Mouse (Mus musculus) kidney, postnatal 0 days (tissue): Measurements from ENCODE around the gene Fam50a. TPM values are rescaled to one million over a fixed set of nuclear protein-coding genes. Genes with fewer than 3 reads are reported as not detected.

Source experiments
- ATAC-seq: fragments of 200-750 bp; cut with Nextera tagmentation; replicated peaks from 2 replicates; pipeline ENCODE4 v1.8.0; 2017; ENCODE audit warnings: low read depth, moderate number of reproducible peaks, moderate TSS enrichment, moderate library complexity; ENCODE audit not compliant: low FRiP score
- DNase-seq: peaks from one replicate; pipeline ENCODE4 v3.0.0-alpha.2; 2016; ENCODE audit warnings: low spot score
- H3K27ac ChIP-seq: fragments of 300-500 bp; sonication (generic); 2 replicates; pipeline ENCODE4 v1.5.1; 2014; ENCODE audit warnings: mild to moderate bottlenecking
- H3K27me3 ChIP-seq: fragments of 300-500 bp; sonication (generic); 2 replicates; pipeline ENCODE4 v1.6.1; 2014; ENCODE audit warnings: low read length, mixed read lengths; ENCODE audit not compliant: insufficient read depth
- H3K36me3 ChIP-seq: fragments of 300-500 bp; sonication (generic); 2 replicates; pipeline ENCODE4 v1.6.1; 2014; ENCODE audit warnings: low read length, mixed read lengths; ENCODE audit not compliant: insufficient read depth
- H3K4me1 ChIP-seq: fragments of 300-500 bp; sonication (generic); replicated peaks from 2 replicates; pipeline ENCODE4 v1.6.1; 2014; ENCODE audit warnings: antibody characterized with exemption, low read length, mixed read lengths; ENCODE audit not compliant: insufficient read depth
- H3K4me2 ChIP-seq: fragments of 300-500 bp; sonication (generic); 2 replicates; pipeline ENCODE4 v1.6.1; 2014; ENCODE audit warnings: mild to moderate bottlenecking, low read length, moderate library complexity, mixed read lengths
- H3K4me3 ChIP-seq: fragments of 300-500 bp; sonication (generic); replicated peaks from 2 replicates; pipeline ENCODE4 v1.5.1; 2014; ENCODE audit warnings: low read depth, low read length
- H3K9ac ChIP-seq: fragments of 300-500 bp; sonication (generic); 2 replicates; pipeline ENCODE4 v1.6.1; 2014; ENCODE audit warnings: low read depth, low read length
- H3K9me3 ChIP-seq: fragments of 300-500 bp; sonication (generic); replicated peaks from 2 replicates; pipeline ENCODE4 v1.6.1; 2016; ENCODE audit warnings: low read length, inconsistent platforms, mixed read lengths
- CTCF ChIP-seq: IDR thresholded peaks from 2 replicates; pipeline ENCODE4 v1.5.1; 2016; ENCODE audit warnings: antibody characterized with exemption, low read depth, mild to moderate bottlenecking, moderate library complexity
- whole genome bisulfite sequencing: fragments of 180-500 bp; shearing (Covaris S2); extraction: QIAGEN DNeasy Blood & Tissue Kit; methylation state at CpG from one replicate; pipeline ENCODE4 v1.1.7; 2014; 5-methylcytosine and 5-hydroxymethylcytosine counted together
- microRNA-seq: library from miRNA; unstranded; fragments of <30 nt; microRNA quantifications from one replicate; pipeline ENCODE4, GENCODE M21; 2016
- polyA plus RNA-seq: library from polyadenylated mRNA; unstranded; fragments of >200 nt; fragmentation: Nextera tagmentation; extraction: Ambion mirVana; gene quantifications from 2 replicates; pipeline ENCODE4 v1.2.1, GENCODE M21; 2015

Fam50a gene
- polyA plus RNA-seq, 1 experiment from 2014 or later = 49.6 TPM

GRCm38 (mm10) chrX:74367512-74367911 lies 54.7 kb downstream of the Fam50a start:
- peak overlapping the region; percentile 67 for H3K4me2 ChIP-seq
- DNase-seq (no peak), ATAC-seq (no peak)
- 0 out of 2 replicates have a peak overlapping the region, but pooled peaks have one; percentile 66 for H3K9ac ChIP-seq
- no peak for TF ChIP-seq CTCF
- no peaks in the 10 kb centered on the region for H3K4me1 ChIP-seq
- H3K36me3 ChIP-seq = no peaks in the 10 kb centered on the region
- peak overlapping the region; percentile 71; the same call in 1 of the 2 replicates for H3K27ac ChIP-seq
- H3K9me3 ChIP-seq = no peaks in the 10 kb centered on the region
- 68% methylated on average over 10 of the region's 10 CpGs for WGBS
- peak overlapping the region; percentile 49 for H3K4me3 ChIP-seq
- no peaks in the 10 kb centered on the region for H3K27me3 ChIP-seq

- Histone ChIP-seq H3K36me3 (no peaks in the 10 kb centered on the region), H3K4me2 (peak overlapping the region; percentile 67), H3K27me3 (no peaks in the 10 kb centered on the region), H3K4me1 (no peaks in the 10 kb centered on the region), H3K4me3 (peak overlapping the region; percentile 49), H3K9ac (peak overlapping the region; percentile 66), H3K9me3 (no peaks in the 10 kb centered on the region), H3K27ac (peak overlapping the region; percentile 71)
- peak; percentile 84 for ATAC-seq
- peak; percentile 73 for DNase-seq
- peak; percentile 29; the same call in 1 of the 2 replicates for TF ChIP-seq CTCF
- 25% methylated on average over 49 of the region's 49 CpGs for WGBS
These were observed 55.5 kb downstream of the Fam50a start for GRCm38 (mm10) chrX:74368209-74368909.

Small RNAs within 50 kb of the gene (microRNA-seq; reads per million reads assigned to microRNA genes)
- gene Mir7091 = not detected
- 0.60 reads per million for gene Mir7092

Other genes starting within 250 kb of the Fam50a start
- not detected in 2 replicates for gene Opn1mw, start 185.6 kb upstream of the Fam50a start, polyA plus RNA-seq
- 9.3 and 9.4 TPM in 2 replicates for gene Mecp2, start 177.7 kb upstream of the Fam50a start, polyA plus RNA-seq
- gene Tex28, start 145.2 kb upstream of the Fam50a start, polyA plus RNA-seq = not detected in 2 replicates
- gene Tktl1, start 135.8 kb upstream of the Fam50a start, polyA plus RNA-seq = not detected in 2 replicates
- gene Flna, start 63.2 kb upstream of the Fam50a start, polyA plus RNA-seq = 185 and 206 TPM in 2 replicates
- 19.1 and 20.2 TPM in 2 replicates for gene Emd, start 58.3 kb upstream of the Fam50a start, polyA plus RNA-seq
- 860 and 883 TPM in 2 replicates for gene Rpl10, start 42.2 kb upstream of the Fam50a start, polyA plus RNA-seq
- gene Taz, start 31.1 kb upstream of the Fam50a start, polyA plus RNA-seq = 90.2 and 91.1 TPM in 2 replicates
- gene Dnase1l1, start 30.7 kb upstream of the Fam50a start, polyA plus RNA-seq = 14.1 and 15.0 TPM in 2 replicates
- gene Atp6ap1, start 15.9 kb upstream of the Fam50a start, polyA plus RNA-seq = 150 and 169 TPM in 2 replicates
- 95.2 and 111 TPM in 2 replicates for gene Gdi1, start 8.0 kb upstream of the Fam50a start, polyA plus RNA-seq
- gene Plxna3, start 16.0 kb downstream of the Fam50a start, polyA plus RNA-seq = 4.0 and 5.2 TPM in 2 replicates
- 134 and 138 TPM in 2 replicates for gene Lage3, start 40.6 kb downstream of the Fam50a start, polyA plus RNA-seq
- gene Ubl4a, start 60.2 kb downstream of the Fam50a start, polyA plus RNA-seq = 65.2 TPM in 2 replicates
- gene Slc10a3, start 60.3 kb downstream of the Fam50a start, polyA plus RNA-seq = 23.4 and 24.1 TPM in 2 replicates
- 37.0 and 37.1 TPM in 2 replicates for gene Fam3a, start 80.2 kb downstream of the Fam50a start, polyA plus RNA-seq
- 17.1 and 18.1 TPM in 2 replicates for gene Ikbkg, start 80.3 kb downstream of the Fam50a start, polyA plus RNA-seq
- gene G6pdx, start 116.2 kb downstream of the Fam50a start, polyA plus RNA-seq = 31.8 and 34.5 TPM in 2 replicates
- not detected in 2 replicates for gene Gm6880, start 168.4 kb downstream of the Fam50a start, polyA plus RNA-seq